Mouse (Mus musculus): ENCODE data around the gene Josd1.

Gene Josd1

DNA sequence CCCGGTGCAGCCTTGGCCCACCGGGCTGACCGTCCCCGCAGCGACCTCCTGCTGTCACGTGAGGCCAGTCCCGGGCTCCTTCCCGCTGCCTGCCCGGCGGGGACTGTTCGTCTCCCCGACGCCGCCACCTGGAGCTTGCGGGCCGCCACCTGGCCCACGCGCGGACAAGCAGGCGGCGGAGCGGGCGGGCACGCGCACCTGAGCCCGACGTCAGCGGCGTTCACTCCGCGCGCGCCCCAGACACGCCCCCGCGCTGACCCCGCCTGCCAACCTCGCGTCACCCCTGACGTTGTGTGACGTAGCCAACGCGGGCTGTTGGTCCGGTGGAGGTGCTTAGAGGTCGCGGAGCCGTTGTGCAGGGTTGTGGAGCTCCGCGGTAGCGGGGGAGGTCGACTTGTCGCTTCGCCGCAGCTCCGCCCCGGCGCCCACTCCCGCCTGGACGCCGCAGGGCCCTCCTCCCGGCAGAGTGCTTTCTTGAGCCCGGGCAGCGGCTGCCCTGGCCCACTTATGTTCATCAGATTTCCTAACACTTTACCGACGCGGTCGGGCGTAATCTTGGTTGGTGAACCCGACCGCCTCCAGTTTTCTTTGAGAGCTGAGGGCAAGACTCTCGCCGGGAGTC is at the start of gene Josd1:
Gene Josd1 (minus strand): TSS at position 274 of the 622 bp plus-strand sequence.
- peak; percentile 97 for DNase-seq (ENCODE audit: inconsistent ontology term)

DNA sequence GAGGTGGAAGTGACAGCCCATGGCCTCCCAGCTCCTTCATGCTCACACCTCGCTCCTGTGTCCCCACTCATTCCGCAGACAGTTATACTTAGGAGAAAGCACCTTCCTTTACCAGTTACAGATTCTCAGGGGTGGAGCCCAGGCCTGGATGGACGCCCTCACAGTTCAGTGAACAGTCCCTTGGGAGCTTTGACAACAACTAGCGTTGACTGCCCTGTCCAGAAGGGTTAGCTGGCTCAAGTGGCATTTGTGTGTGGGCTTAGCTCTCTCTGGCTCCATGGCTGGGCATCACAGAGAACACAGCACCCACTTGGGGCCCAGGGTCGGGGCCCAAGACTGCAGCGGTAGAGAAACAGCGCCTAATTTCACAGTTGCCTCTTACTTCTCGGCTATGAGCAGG is 46.6 kb upstream of the Josd1 start:
- DNase-seq (ENCODE audit: inconsistent ontology term): no peak

DNA sequence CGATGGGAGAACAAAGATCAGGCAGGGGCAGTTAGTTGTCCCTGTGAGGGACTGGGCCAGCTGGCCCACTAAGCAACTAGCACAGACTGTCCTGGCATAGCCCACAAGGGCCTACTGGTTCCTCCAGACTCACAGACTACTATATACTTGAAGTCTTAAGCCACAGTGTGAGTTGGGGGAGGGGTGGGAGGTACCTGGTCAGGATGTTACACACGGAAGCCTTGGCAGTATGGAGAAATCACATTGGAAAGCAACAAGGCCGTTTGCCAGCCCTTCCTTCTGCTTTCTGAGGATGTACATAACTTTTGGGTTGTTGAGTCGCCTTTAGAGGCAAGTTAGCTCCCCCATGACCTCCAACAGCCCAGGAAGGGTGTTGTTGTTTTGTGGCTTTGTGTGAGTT is 45.9 kb upstream of the Josd1 start:
- no peak for DNase-seq (ENCODE audit: inconsistent ontology term)

DNA sequence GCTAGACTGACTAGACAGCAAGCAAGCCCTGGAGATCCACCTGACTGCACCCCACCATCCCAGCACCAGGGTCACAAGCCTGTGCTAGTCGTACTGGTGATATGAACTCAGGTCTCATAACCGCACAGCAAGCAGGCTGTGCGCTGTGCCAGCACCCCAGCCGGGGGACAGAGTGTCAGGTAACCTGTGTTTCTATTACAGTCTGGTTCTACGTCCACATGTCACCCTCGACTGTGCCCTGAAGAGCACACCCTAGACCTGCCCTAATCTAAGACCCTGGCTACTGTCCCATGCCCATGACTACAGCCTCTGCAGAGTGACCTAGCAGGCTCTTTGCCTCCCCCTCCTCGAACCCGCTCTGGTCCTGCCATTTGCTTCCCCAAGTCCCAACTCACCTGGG is 45.5 kb upstream of the Josd1 start:
- no peak for DNase-seq (ENCODE audit: inconsistent ontology term)

DNA sequence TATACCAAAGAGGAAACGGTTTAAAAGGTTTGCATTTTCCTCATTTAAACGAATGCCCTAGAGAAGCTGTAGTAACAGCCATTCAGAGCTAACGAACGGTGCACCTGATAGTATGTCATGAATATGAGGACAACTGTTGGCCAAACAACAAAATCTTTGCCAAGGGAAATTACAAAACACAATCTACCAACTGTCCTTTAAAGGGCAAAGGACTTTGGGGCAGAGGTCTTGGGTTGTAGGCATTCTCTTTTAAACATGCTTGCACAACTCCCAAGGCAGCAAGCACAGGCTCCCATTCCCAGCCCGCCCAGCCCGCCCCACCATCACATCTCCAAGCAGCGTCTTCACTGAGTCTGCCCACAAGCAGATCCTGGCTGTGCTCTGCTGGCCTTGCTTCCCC is 43.8 kb upstream of the Josd1 start:
- no peak for DNase-seq (ENCODE audit: inconsistent ontology term)

DNA sequence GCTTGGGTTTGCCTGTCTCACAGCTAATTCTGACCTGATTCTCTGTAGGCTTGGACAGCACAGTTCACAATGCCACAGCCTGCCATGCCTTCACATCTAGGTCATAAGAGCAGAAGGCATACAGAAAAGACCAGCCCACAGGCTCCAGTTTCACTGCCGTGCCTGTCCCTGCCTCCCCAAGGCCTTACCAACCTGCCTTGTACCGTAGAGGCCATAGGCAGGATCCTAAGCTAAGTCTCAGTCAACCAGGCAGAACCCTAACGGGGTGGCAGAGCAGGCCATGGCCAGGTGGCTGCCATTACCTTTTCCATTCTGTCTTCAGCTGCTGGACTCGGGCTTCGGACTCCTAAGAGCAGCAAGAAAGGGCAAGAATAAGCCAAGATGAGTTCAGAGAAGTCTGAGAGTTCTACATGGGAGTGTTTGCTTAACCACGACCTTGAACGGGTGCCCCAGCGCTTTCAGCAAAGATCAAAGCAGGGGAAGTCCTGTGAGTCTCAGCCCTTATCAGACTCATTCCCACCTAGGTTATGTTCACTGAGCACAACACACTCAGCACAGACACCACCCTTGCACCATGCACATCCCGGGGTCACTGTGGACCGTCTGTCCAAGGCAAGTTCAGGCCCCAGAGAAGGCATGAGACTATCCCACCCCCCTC is 41.1 kb upstream of the Josd1 start:
- DNase-seq (ENCODE audit: inconsistent ontology term): no peak

DNA sequence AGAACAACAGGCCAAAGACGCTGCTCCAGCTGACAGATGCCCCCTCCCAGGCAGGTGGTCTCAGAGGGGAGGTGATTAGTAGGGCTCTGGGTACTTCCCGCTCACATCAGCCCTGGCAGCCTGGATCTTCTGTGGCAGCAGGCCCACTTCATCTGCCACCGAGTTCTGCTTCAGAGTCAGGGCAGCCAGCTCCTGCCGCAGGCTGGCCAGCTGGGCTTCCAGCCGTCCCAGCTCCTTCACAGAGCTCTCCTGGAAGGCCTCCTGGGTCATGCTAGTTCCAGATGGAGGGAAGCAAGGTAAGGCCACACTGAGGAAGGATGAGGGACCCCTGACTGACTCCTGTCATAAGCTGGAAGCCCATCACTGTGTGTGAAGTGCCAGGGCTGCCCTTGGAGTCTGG is 40.6 kb upstream of the Josd1 start:
- DNase-seq (ENCODE audit: inconsistent ontology term): no peak

DNA sequence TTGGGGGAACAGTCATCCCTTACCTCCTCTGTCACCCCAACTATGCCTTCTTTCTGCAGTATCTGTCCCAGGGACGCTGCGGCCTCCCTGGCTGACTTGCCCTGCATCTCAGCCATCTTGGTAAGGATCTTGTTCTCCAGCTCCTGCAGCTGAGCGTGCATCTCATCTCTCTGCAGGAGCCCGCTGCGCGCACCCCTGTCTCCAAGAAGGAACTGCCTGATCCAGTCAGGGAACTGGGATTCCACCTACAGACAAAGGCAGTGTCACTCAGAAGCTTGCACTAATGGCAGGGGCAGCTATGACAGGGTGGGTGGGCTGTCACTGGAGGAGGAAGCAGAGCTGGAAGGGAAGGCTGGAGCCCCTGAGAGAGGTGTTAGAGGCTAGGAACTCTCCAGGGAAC is 40.1 kb upstream of the Josd1 start:
- DNase-seq (ENCODE audit: inconsistent ontology term): no peak

DNA sequence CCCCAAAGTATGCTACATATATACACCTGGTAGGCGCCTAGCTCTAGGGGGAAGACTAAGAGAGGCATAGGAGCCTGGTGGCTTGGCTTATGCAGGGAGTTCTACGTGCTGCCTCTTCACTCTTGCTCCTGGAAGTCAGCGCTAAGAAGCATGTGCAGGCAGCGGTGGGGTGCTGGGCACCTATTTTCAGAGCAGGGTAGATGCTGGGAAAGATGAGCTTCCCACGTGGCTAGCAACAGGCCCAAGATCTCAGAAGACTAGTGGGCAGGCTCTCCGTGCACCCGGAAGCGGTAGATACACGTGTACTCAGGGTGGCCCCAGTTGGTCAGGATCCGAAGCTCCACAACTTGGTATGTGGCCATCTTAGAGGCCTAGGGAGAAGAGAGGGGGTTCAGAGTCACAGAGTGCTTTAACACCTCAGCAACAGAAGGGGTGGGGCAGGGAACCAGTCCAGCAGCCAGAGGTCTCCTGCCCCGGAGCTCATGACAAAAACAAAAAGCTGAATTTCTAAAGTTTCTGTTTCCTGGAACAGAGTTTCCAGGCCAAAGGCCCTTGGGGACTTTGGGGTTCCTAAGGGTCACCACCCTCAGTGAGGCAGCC is 37.6 kb upstream of the Josd1 start:
- DNase-seq (ENCODE audit: inconsistent ontology term): no peak

DNA sequence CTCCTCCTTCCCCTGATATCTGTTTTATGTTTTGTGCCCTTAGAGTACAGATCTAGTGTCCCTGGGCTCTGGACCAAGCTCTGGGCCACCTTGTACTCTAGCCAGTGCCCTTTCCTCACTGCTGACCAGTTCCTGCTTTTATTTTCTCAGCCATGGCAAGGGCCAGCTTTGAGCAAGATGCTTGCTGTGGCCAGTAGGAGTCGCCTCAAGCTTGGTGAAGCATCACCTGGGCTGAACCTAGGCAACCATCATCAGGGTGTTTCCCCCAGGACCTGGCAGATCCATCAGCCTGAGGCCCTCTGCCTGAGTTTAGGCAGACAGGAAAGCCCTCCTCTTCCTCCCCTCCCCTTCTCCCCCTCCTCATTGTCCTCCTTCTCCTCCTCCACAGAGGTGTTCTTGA is 35.7 kb upstream of the Josd1 start:
- DNase-seq (ENCODE audit: inconsistent ontology term): no peak

DNA sequence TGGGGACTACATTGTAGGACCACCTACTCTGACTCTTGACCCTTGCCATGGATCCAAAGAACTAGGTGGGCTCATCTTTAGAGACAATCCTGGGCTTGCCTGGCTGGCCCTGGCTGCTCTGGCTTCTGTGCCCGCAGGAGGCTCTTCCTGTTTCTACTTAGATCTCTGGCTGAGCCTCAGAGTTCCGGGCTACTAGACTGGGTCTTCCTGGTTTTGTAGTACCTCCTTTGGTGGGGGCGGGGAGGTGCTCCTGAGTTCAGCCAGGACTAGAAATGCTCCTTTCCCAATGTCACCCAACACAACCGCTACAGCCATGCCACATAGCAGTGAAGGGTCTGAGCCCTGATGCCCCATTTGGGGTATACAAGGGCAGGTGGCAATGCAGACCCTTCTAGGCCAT is 33.1 kb upstream of the Josd1 start:
- no peak for DNase-seq (ENCODE audit: inconsistent ontology term)

DNA sequence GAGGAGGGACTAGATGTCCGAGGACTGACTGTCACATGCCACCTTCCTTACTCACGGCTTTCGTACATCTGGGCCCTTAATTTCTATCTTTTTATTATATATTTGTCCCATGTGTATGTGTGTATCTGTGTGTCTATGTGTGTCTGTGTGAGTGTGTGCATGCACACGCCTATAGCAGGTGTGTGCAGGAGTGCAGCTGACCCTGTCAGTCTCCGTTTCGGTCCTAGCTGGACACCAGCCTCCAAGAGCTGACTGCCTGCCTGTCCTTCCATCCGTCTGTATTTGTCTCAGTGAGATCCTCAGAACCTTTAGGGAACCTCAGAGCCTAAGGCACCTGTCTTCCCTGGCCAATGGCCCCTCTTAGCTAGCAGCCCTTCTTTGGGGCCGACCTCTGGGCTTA is 32.5 kb upstream of the Josd1 start:
- DNase-seq (ENCODE audit: inconsistent ontology term): no peak

DNA sequence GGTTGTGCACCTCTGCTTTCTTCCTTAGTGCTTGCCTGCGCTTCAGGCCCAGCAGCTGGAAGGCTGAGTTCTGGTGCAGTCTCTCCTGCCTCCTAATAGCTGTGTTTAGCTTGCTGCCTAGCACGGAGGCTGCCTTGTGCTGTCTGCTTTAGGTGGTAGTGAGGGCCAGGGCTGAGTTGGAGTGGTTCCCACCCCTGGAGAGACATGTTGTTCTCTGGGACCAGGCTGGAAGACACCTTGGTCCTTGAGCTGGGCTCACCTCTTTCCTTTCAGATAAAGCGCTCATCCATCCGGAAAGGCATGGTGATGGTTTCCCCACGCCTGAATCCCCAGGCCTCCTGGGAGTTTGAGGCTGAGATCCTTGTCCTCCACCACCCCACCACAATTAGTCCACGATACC is 29.0 kb upstream of the Josd1 start:
- no peak for DNase-seq (ENCODE audit: inconsistent ontology term)

DNA sequence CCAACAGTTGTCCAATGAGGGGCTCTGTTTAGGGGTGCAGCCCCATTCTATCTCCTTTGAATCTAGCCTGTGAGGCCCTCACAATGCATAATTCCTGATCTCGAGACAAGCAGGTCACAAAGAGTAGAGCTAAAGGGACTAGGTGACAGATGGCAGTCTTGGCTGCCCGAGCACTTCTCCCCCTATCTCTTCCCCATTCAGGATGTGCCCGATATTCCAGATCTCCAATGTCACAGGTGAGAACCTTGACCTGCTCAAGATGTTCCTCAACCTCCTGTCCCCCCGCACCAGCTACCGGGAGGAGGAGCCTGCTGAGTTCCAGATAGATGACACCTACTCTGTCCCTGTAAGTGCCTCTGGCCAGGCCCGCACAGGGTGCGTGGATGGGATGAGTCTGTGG is 27.9 kb upstream of the Josd1 start:
- DNase-seq (ENCODE audit: inconsistent ontology term): no peak

DNA sequence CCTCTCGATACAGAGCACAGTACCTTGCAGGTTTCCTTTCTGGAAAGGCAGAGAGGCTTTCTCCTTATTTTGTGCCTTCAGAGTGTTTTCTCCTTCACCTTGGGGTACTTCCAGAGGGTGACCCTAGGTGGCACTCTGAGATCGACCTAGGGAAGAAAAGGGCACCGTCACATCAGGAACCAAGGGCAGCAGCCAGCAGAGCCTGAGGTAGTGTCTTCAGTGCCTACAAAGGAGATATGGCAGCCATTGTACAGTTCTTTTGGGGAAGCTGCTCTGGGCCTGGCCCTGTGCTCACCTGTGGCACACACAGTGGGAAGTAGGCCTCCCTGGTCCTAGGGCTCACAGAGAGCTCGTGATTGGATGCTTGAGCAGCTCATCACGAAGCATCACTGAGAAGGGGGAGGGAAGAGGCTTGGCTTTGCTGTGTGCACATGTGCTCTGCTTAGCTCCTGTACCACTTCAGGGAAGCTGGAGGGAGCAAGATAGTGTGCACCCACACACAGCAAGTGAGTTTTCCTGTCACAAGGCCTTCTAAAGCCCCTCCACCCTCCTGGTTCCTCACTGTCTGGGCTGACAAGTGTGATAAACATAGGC is 20.6 kb upstream of the Josd1 start:
- DNase-seq (ENCODE audit: inconsistent ontology term): no peak

DNA sequence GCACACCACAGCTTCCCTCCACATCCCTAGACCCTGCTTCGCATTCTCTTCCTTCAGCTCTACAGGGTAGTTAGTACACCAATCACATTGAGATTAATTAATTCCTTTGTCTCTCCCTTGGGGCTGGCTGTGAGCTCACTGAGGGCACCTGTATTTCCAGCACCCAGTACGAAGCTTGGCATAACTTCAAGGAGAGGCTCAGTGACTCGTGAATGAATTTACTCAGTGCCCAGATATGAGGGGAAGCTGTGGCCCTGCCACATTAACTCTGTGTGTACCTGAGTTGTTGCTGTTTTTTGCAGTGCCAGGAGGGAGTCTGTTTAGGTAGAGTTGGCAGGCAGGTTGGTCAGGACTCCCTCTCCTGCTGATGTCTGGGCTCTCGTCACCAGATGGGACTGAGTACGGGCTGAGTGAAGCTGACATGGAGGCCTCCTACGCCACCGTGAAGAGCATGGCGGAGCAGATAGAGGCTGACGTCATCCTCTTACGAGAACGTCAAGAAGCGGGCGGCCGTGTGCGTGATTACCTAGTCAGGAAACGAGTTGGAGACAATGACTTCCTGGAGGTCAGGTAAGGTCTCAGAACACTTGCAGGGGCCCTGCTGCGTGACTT is 19.0 kb upstream of the Josd1 start:
- no peak for DNase-seq (ENCODE audit: inconsistent ontology term)

DNA sequence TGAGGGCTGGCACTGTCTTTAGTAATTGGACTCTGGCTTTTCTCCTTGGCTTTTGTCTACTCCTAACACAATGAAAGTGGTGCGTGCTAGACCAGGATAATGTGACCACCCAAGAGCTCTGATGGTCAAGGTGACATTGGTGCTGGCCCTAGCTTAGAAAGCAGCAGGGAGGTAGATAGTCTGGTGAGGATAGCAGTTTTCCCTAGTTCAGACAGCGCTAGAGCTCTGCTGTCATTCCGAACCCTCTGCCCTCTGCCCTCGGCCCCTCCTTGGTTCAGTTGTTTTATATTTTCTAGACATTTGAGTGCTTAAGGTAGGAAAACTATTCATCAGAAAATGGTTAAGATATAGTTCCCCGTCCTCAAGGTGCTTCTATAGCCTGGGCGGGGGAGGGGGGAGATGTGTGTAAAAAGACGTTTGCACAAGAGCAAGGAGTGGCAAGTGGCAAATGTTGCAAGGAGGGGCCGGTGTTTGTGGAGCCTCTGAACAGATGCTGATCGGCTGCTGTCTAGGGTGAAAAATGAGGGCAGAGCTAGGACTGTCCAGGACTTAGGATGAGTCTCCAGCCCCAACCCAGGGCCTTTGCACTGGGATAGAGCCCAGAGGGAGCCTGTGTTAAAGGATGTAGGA is 10.0 kb upstream of the Josd1 start:
- DNase-seq (ENCODE audit: inconsistent ontology term): no peak

DNA sequence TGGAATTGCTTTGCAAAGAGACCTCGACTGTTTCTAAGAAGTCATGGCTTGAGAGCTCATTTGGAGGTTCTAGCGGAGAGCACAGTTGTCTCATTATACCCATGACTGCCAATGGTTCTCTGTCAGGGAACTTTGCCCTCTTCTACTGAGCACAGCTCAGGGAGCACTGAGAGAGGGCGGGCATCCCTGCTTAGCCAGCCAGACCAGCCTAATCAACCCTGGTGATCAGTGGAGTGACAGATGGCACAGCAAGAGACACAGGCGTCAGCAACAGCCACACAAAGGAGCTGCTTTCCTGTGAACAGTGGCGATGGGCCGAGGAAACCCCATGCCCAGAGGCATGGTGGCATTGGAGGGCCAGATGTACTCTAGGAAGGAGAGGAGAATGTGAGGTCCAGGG is 9.3 kb upstream of the Josd1 start:
- DNase-seq (ENCODE audit: inconsistent ontology term): no peak

DNA sequence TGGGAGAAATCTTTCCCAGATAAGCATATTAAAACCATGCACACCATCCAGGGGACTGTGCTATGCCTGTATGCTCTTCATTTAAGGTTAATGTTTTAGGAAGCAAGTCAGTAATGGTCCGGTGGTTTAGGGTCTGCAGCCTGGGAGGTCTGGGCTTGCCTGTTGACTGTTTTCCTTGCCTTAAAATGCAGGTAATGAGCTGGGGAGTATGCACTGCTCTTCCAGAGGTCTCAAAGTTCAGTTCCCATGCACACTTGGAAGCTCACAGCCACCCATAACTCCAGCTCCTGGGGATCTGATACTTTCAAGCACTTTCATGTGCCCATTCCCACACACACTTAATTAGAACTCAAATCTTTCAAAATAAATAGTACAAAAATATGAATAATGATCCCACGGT is 8.8 kb upstream of the Josd1 start:
- no peak for DNase-seq (ENCODE audit: inconsistent ontology term)

DNA sequence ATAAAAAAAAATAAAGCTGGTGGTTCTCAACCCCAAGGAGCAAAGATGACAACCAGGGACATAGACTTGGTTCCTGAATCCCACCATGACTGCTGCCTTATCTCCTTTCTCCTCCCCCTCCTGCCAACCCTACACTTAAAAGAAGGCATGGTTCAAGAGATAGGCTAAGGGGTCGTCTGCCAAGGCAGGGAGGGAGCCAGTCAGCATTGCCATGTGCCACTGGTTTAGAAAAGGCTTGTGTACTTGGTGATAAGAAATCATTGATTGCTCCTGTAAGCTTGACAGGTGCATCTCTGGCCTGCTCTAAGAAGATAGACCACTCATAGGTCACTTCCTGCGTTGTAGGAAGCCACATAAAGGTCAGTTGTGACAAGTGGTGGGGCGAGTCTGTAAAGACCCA is 7.8 kb upstream of the Josd1 start:
- no peak for DNase-seq (ENCODE audit: inconsistent ontology term)

DNA sequence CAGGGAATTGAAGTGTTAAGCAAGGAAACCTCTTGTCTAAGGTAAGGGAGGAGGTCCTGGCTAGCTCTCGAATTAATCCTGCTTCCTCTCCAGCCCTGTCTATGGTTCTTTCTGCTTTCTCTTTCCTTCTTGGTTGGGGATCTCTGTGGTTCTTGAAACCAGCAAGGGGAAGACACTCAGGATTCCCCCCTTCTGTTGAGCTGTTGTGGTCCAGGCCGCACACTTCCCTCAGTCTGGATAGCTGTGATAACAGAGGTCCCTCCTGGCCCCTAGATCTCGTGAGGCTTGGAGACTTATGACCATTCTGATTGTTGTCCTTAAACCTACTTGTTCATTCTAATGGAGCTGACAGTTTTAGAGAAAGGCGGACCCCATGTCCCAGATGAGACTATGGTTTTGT is 6.8 kb upstream of the Josd1 start:
- no peak for DNase-seq (ENCODE audit: inconsistent ontology term)

DNA sequence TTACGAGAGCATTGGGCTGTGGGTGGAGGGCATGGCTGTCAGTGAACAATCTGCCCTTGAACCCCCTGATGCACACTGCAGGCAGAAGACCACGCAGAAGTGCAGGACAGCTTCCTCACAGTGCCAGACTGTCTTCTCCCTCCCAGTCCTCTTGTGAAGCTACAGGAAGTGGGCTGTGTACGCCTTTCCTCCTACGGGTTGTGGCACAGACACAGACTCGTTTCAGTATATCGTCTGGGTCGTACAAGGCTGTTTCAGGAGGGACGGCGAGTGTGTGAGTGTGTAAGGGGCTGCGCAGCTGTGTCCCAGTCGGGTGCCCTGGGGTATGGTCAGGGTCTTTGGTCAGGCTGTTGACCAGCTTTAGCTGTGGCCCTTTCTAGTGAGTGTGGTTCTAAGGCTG is 6.0 kb upstream of the Josd1 start:
- DNase-seq (ENCODE audit: inconsistent ontology term): no peak
